Mouse (Mus musculus) ES-Bruce4 (cell line): ENCODE data around the gene Zfp36l1. TPM values are rescaled to one million over a fixed set of nuclear protein-coding genes. Genes with fewer than 3 reads are reported as not detected.

ENCODE experiments used
- H3K27ac ChIP-seq: 2 replicates; pipeline ENCODE4 v1.5.1; 2012; ENCODE audit warnings: low read length, inconsistent platforms; ENCODE audit not compliant: insufficient read depth
- H3K27me3 ChIP-seq: 2 replicates; pipeline ENCODE4 v1.6.1; 2012; ENCODE audit warnings: mild to moderate bottlenecking, low read length, inconsistent platforms; ENCODE audit not compliant: control insufficient read depth, poor library complexity, insufficient read depth, severe bottlenecking
- H3K36me3 ChIP-seq: 2 replicates; pipeline ENCODE4 v1.6.1; 2012; ENCODE audit warnings: inconsistent platforms, mild to moderate bottlenecking, low read length, moderate library complexity; ENCODE audit not compliant: control insufficient read depth, poor library complexity, insufficient read depth, severe bottlenecking
- H3K4me1 ChIP-seq: one replicate; pipeline ENCODE4 v1.8.1; 2011; ENCODE audit warnings: low read length; ENCODE audit not compliant: control insufficient read depth, insufficient read depth
- H3K4me3 ChIP-seq: 2 replicates; pipeline ENCODE4 v1.5.1; 2011; ENCODE audit warnings: low read depth, mild to moderate bottlenecking, low read length
- H3K9ac ChIP-seq: 2 replicates; pipeline ENCODE4 v1.6.1; 2012; ENCODE audit warnings: low read depth, mild to moderate bottlenecking, inconsistent platforms; ENCODE audit not compliant: poor library complexity, severe bottlenecking
- H3K9me3 ChIP-seq: replicated peaks from 2 replicates; pipeline ENCODE4 v1.6.1; 2012; ENCODE audit warnings: mild to moderate bottlenecking, low read length, inconsistent platforms; ENCODE audit not compliant: control insufficient read depth, poor library complexity, insufficient read depth, severe bottlenecking
- CTCF ChIP-seq: IDR thresholded peaks from one replicate; pipeline ENCODE4 v1.8.1; 2011; ENCODE audit warnings: low read depth, low read length
- EP300 ChIP-seq: IDR thresholded peaks from 2 replicates; pipeline ENCODE4 v1.6.1; 2011; ENCODE audit warnings: low read depth, low read length; ENCODE audit not compliant: insufficient read depth
- POLR2A ChIP-seq: IDR thresholded peaks from one replicate; pipeline ENCODE4 v1.8.1; 2011; ENCODE audit warnings: low read length; ENCODE audit not compliant: insufficient read depth
- polyA plus RNA-seq: library from polyadenylated mRNA; stranded (reverse); fragments of >200 nt; gene quantifications from 2 replicates; pipeline ENCODE4 v1.2.4, GENCODE M21; 2011; ENCODE audit warnings: low read depth; ENCODE audit not compliant: missing spikeins, insufficient read depth, insufficient read length

Gene Zfp36l1
- polyA plus RNA-seq, 1 experiment, result 75.7 TPM

DNA sequence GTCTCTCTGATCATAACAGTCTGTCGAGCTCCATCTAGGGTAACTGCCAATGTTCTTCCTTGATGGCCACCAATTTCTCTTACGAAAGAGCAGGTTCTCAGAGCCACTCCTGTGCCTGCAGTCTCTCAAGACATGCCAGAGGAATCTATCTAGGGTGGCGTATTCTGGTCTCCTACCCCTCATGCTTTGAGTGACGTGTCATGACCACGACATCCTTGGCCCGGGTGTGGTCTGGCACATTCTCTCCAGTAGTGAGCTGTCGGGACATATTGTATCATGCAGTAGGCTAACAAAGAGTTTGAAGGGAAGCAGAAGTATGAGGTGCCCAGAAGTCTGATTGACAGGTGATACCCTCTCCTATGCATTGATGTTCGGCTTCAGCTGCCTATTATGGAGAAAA is 28.2 kb upstream of the Zfp36l1 start:
- Histone ChIP-seq H3K4me3 (no peak overlapping the region), H3K4me1 (no peaks in the 10 kb centered on the region), H3K36me3 (no peaks in the 10 kb centered on the region), H3K9me3 (no peaks in the 10 kb centered on the region), H3K27me3 (no peaks in the 10 kb centered on the region), H3K9ac (no peak overlapping the region), H3K27ac (no peak overlapping the region)
- TF ChIP-seq CTCF (no peak), EP300 (no peak), POLR2A (no peak)

DNA sequence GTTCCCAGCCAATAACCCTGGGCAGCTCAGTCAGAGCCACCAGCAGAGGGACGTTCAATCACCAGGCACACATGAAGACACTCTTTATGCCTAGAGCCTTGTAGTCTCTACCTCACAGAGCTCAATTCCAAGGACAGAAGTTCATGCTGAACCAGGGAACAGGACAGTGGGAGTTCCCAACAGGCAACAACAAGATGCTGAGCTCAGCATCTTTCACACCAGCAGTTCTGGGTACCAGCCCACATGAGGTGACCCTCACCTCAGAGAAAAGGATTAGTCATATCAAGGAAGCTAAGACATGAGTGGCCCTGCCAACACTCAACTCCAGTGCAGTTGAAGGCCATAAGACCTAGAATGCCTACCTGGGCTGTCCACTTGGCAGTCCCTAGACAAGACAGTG is 24.9 kb upstream of the Zfp36l1 start:
- TF ChIP-seq CTCF, result no peak
- TF ChIP-seq EP300, result no peak
- TF ChIP-seq POLR2A, result no peak
- Histone ChIP-seq H3K4me3 (no peak overlapping the region), H3K27ac (no peak overlapping the region)

DNA sequence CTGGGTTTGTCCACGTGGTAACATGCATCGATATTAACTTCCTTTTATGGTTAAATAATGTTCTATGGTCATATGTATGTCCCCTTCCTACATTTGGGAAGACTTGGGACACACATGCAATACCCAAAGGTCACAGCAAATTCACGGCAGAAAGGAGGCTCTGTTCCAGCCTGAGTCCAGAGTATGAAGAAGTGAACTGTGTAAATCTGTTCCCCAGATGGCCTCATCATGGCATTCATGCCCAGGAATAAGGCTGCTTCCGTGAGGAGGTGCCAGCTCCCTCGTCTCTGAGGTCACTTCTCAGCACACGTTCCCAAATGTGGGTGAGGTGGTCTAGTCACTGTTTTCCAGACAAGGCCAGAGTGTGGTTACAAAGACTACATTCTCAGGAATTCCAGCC is 24.4 kb upstream of the Zfp36l1 start:
- Histone ChIP-seq H3K36me3 (no peaks in the 10 kb centered on the region), H3K27me3 (no peaks in the 10 kb centered on the region), H3K4me3 (no peak overlapping the region), H3K9me3 (no peaks in the 10 kb centered on the region), H3K27ac (no peak overlapping the region), H3K9ac (no peak overlapping the region), H3K4me1 (no peaks in the 10 kb centered on the region)
- TF ChIP-seq POLR2A, result no peak
- TF ChIP-seq CTCF, result no peak
- TF ChIP-seq EP300, result no peak

More for the DNA sequence above, 24.9 kb upstream of the Zfp36l1 start:
- no peaks in the 10 kb centered on the region for H3K9me3 ChIP-seq
- no peak overlapping the region for H3K9ac ChIP-seq
- H3K36me3 ChIP-seq, result no peaks in the 10 kb centered on the region
- H3K4me1 ChIP-seq, result no peaks in the 10 kb centered on the region
- H3K27me3 ChIP-seq, result no peaks in the 10 kb centered on the region

DNA sequence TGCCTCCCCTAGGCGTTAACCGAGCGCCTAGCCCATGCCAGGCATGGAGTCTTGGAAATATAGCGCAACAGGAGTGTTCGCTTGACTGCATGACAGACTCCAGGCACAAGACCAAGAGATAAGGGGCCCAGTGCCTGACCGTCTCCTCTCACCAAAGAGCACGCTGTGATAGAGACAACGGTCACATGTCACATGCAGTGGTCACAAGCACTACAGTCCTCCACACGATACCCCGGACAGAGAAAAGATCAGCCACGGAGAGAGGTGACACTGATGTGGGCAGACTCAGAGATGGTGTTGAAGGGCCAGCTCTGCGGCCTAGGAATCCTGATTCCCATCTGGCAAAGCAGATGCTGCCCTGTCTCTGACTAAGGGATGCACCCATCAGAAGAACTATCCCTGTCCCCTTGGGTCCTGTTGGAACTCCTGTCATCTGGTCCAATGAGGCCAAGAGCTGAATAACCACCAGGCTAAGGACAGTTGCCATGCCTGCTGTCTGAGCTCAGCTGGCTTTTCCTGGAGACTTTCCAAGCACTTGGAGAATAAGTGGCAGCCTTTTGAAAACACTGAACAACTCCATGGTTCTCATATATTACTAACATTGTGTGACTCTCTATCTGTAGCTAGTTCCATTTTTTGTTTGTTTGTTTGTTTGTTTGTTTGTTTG is 23.6 kb upstream of the Zfp36l1 start:
- no peak overlapping the region for H3K4me3 ChIP-seq
- TF ChIP-seq POLR2A, result no peak
- TF ChIP-seq CTCF, result no peak
- TF ChIP-seq EP300, result no peak
- no peaks in the 10 kb centered on the region for H3K36me3 ChIP-seq
- H3K9me3 ChIP-seq, result no peaks in the 10 kb centered on the region
- H3K4me1 ChIP-seq, result no peaks in the 10 kb centered on the region
- no peaks in the 10 kb centered on the region for H3K27me3 ChIP-seq
- H3K9ac ChIP-seq, result no peak overlapping the region
- no peak overlapping the region for H3K27ac ChIP-seq

DNA sequence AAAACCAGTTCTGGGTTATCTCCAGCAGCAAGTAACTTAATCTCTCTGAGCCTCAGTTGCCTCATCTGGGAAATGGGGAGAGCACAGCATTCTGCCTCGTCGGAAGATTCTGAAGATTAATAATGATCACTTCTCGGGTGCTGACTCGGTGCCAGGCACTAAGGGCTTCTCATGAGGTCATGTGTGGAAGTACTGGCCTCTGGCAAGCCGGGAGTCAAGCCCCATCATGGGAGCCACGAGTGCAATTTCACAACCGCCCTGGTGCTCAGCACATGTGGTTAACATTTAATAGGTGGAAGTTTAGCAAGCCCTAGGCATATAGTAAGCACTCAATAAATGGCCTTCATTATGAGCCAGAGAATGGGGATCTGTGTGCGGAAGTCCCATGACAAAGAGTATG is 22.4 kb upstream of the Zfp36l1 start:
- no peaks in the 10 kb centered on the region for H3K4me1 ChIP-seq
- H3K9ac ChIP-seq, result no peak overlapping the region
- TF ChIP-seq EP300, result no peak
- TF ChIP-seq CTCF, result no peak
- TF ChIP-seq POLR2A, result no peak
- H3K27ac ChIP-seq, result no peak overlapping the region
- H3K4me3 ChIP-seq, result no peak overlapping the region
- no peaks in the 10 kb centered on the region for H3K36me3 ChIP-seq
- H3K9me3 ChIP-seq, result no peaks in the 10 kb centered on the region
- no peaks in the 10 kb centered on the region for H3K27me3 ChIP-seq

DNA sequence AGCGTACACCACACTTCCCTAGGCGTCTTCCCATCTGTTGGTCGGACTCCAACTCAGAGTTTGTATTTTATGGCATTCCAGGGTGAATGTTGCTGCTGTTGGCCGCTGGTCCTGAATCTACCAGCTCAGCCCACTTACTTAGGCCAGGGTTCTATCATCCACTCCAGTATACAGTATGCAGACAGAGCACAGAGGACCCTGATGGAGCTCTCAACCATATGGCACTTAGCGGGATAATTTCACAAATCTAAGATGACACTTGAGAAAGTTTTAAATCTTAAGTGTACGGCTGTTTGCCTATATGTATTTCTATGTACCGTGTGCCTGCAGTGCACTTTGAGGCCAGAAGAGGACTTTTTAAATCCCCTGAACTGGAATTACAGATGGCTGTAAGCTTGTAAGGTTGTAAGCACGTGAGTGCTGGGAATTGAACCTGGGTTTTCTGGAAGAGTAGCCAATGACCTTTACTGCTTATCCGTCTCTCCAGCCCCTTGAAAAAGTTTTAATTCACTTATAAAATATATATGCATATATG is 20.3 kb upstream of the Zfp36l1 start:
- Histone ChIP-seq H3K9me3 (no peaks in the 10 kb centered on the region), H3K9ac (no peak overlapping the region), H3K4me3 (no peak overlapping the region), H3K4me1 (no peaks in the 10 kb centered on the region), H3K36me3 (no peaks in the 10 kb centered on the region), H3K27ac (no peak overlapping the region), H3K27me3 (no peaks in the 10 kb centered on the region)
- TF ChIP-seq CTCF, result no peak
- no peak for TF ChIP-seq POLR2A
- TF ChIP-seq EP300, result no peak
